In genomic region chr15:25717006-25717405, GRCm38 (mm10) we compare ENCODE assay signal across 9 mouse cellular contexts.
DNase-seq lines count a peak whose midpoint lies in the region; ATAC-seq lines count a peak whose summit lies in the region.
"Had no signal": no experiment of that assay in that cellular context is flagged by ENCODE, and none has a peak within 500 bp of the region (broad histone marks: within the 10 kb centered on the region; RNA-seq: fewer than 3 reads in every experiment).

No protein-coding gene starts in this region.

- no peak overlapping the region for H3K27ac ChIP-seq in neural tube, embryonic 15.5 days (replicated peaks)
- H3K27ac ChIP-seq: embryonic facial prominence, embryonic 13.5 days had no signal

- intact Hi-C loops in left cerebral cortex, postnatal 25 days (cut with DNase I) = loop anchor here (2.0 kb wide), 3 partner anchors 276 to 1128 kb away; no protein-coding TSS in a partner anchor

- no peak overlapping the region for H3K4me2 ChIP-seq in neural tube, embryonic 15.5 days
- H3K4me2 ChIP-seq: embryonic facial prominence, embryonic 13.5 days had no signal

- H3K9ac ChIP-seq in neural tube, embryonic 15.5 days (replicated peaks) = no peak overlapping the region
- H3K9ac ChIP-seq: embryonic facial prominence, embryonic 13.5 days had no signal

- DNase-seq in neural tube, embryonic 10.5 days (ENCODE audit: extremely low spot score, low spot score) = peak; percentile 79
- peak; percentile 76 for DNase-seq in cerebellum, adult 9-11 months
- DNase-seq in frontal cortex, postnatal 14 days (ENCODE audit: low spot score in 2 of 2) = peak; percentile 61 to 86
- DNase-seq in kidney, adult 18-20 months = peak; percentile 88
- DNase-seq in left cerebral cortex, postnatal 25 days (ENCODE audit: low spot score in 2 of 2) = peak; percentile 83 to 89
- DNase-seq in ovary, adult 18-20 months (ENCODE audit: low spot score) = peak; percentile 57
- peak; percentile 75 for DNase-seq in thymus, postnatal 0 days (ENCODE audit: low spot score)

- no peaks in the 10 kb centered on the region for H3K27me3 ChIP-seq in neural tube, embryonic 15.5 days (replicated peaks)
- H3K27me3 ChIP-seq: embryonic facial prominence, embryonic 13.5 days had no signal

- no peaks in the 10 kb centered on the region for H3K9me3 ChIP-seq in neural tube, embryonic 15.5 days (replicated peaks)
- H3K9me3 ChIP-seq: embryonic facial prominence, embryonic 13.5 days had no signal

- no peaks in the 10 kb centered on the region for H3K36me3 ChIP-seq in neural tube, embryonic 15.5 days

- WGBS in neural tube, embryonic 15.5 days = 23% methylated on average over 3 of the region's 3 CpGs

- no peak for ATAC-seq in neural tube, embryonic 15.5 days (ENCODE audit: low FRiP score)

- no peak overlapping the region for H3K4me3 ChIP-seq in neural tube, embryonic 15.5 days (replicated peaks)
- H3K4me3 ChIP-seq: embryonic facial prominence, embryonic 13.5 days had no signal

- H3K4me1 ChIP-seq in neural tube, embryonic 15.5 days = peaks cover 19% of the 10 kb centered on the region; the same call in 1 of the 2 replicates
